Mouse (Mus musculus) limb, embryonic 14.5 days (tissue): ENCODE data around the gene Gif. TPM values are rescaled to one million over a fixed set of nuclear protein-coding genes. Genes with fewer than 3 reads are reported as not detected.

Source experiments
- ATAC-seq: fragments of 200-750 bp; cut with Nextera tagmentation; 2 replicates; pipeline ENCODE4 v1.8.0; 2017; ENCODE audit warnings: low read depth, moderate number of reproducible peaks, moderate TSS enrichment; ENCODE audit not compliant: low FRiP score
- DNase-seq: peaks from one replicate; pipeline ENCODE4 v3.0.0-alpha.2; 2015; ENCODE audit warnings: low spot score
- H3K27ac ChIP-seq: fragments of 300-500 bp; sonication (generic); replicated peaks from 2 replicates; pipeline ENCODE4 v1.5.1; 2014; ENCODE audit warnings: low read depth, mild to moderate bottlenecking, low read length, moderate library complexity, mixed read lengths
- H3K27me3 ChIP-seq: fragments of 300-500 bp; sonication (generic); 2 replicates; pipeline ENCODE4 v1.6.1; 2014; ENCODE audit warnings: low read length, mixed read lengths; ENCODE audit not compliant: control insufficient read depth, insufficient read depth
- H3K36me3 ChIP-seq: fragments of 300-500 bp; sonication (generic); 2 replicates; pipeline ENCODE4 v1.6.1; 2014; ENCODE audit warnings: mild to moderate bottlenecking, low read length, moderate library complexity, mixed read lengths; ENCODE audit not compliant: control insufficient read depth, insufficient read depth
- H3K4me1 ChIP-seq: fragments of 300-500 bp; sonication (generic); 2 replicates; pipeline ENCODE4 v1.6.1; 2014; ENCODE audit warnings: antibody characterized with exemption, low read length, mixed read lengths; ENCODE audit not compliant: control insufficient read depth, insufficient read depth
- H3K4me2 ChIP-seq: fragments of 300-500 bp; sonication (generic); replicated peaks from 2 replicates; pipeline ENCODE4 v1.6.1; 2014; ENCODE audit warnings: low read depth, mild to moderate bottlenecking, low read length, moderate library complexity; ENCODE audit not compliant: severe bottlenecking
- H3K4me3 ChIP-seq: fragments of 300-500 bp; sonication (generic); replicated peaks from 2 replicates; pipeline ENCODE4 v1.5.1; 2014; ENCODE audit warnings: low read length
- H3K9ac ChIP-seq: fragments of 300-500 bp; sonication (generic); 2 replicates; pipeline ENCODE4 v1.6.1; 2014; ENCODE audit warnings: mild to moderate bottlenecking, low read depth, low read length, moderate library complexity; ENCODE audit not compliant: severe bottlenecking
- H3K9me3 ChIP-seq: fragments of 300-500 bp; sonication (generic); 2 replicates; pipeline ENCODE4 v1.6.1; 2016; ENCODE audit warnings: low read length; ENCODE audit not compliant: control insufficient read depth
- POLR2A ChIP-seq: fragments of 200-500 bp; IDR thresholded peaks from 2 replicates; pipeline ENCODE4 v1.8.0; 2012; ENCODE audit warnings: inconsistent platforms, mild to moderate bottlenecking, moderate library complexity, borderline replicate concordance; ENCODE audit not compliant: insufficient read depth, insufficient read length; ENCODE audit errors: extremely low read depth
- WGBS: fragments of 180-500 bp; shearing (Covaris S2); extraction: QIAGEN DNeasy Blood & Tissue Kit; methylation state at CpG from one replicate; pipeline ENCODE4 v1.1.7; 2014; 5-methylcytosine and 5-hydroxymethylcytosine counted together
- polyA plus RNA-seq, 2 experiments: library from polyadenylated mRNA; depleted of rRNA in 1 of 2; stranded (reverse) in 1 of 2; unstranded in 1 of 2; fragments of >200 nt; fragmentation: Nextera tagmentation in 1 of 2; extraction: Ambion mirVana in 1 of 2; gene quantifications; 2 replicates each; pipeline versions ENCODE4 v1.2.1 to v1.2.3; 2012 to 2014

The Gif gene
- polyA plus RNA-seq, 2 experiments = not detected

DNA sequence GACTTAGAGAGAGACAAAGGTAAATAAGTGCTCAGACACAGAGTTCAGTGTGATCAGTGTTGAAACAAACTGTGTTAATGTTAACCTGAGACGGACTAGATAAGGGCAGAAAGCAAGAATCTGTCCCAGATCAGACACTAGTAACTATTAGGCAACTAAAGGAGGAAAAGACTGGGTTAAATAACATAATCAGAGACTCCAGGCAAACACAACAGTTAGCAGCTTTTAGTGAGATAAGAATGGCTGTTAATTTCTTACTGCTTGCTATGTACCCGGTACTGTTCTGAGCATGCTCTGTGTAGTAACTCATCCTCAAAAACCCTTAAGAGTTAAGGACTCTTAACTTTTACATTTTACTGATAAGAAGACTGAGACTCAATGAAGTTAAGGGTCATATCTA is 21.4 kb upstream of the Gif start:
- Histone ChIP-seq H3K9me3 (no peaks in the 10 kb centered on the region), H3K4me2 (no peak overlapping the region), H3K27me3 (no peaks in the 10 kb centered on the region), H3K9ac (no peak overlapping the region), H3K36me3 (no peaks in the 10 kb centered on the region), H3K27ac (no peak overlapping the region), H3K4me1 (no peaks in the 10 kb centered on the region), H3K4me3 (no peak overlapping the region)
- DNase-seq (no peak), ATAC-seq (no peak)
- 83% methylated on average over 2 of the region's 2 CpGs for WGBS
- no peak for TF ChIP-seq POLR2A

DNA sequence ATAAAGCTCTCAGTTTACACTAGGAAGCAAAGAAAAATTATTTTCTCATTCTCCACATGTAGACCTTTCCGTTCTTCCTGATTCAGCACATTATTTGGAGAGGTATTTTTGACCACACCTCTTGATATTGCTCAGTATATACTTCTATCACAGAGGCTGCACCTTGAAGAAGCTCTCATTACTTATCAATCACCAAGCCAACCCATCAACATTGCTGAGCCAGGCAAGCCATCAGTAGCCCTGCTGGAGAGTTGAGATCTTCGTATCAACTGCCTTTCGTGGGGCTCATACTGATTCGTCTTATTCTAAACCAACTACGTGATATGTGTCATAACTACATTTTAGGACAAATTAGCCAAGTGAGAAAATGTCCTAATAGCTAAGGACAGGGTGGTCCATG is 20.1 kb upstream of the Gif start:
- WGBS = 89% methylated on average over 5 of the region's 5 CpGs
- Histone ChIP-seq H3K36me3 (no peaks in the 10 kb centered on the region), H3K9ac (no peak overlapping the region), H3K4me2 (no peak overlapping the region), H3K4me1 (no peaks in the 10 kb centered on the region), H3K9me3 (no peaks in the 10 kb centered on the region), H3K27me3 (no peaks in the 10 kb centered on the region), H3K4me3 (no peak overlapping the region), H3K27ac (no peak overlapping the region)
- ATAC-seq (no peak), DNase-seq (no peak)
- TF ChIP-seq POLR2A = no peak

DNA sequence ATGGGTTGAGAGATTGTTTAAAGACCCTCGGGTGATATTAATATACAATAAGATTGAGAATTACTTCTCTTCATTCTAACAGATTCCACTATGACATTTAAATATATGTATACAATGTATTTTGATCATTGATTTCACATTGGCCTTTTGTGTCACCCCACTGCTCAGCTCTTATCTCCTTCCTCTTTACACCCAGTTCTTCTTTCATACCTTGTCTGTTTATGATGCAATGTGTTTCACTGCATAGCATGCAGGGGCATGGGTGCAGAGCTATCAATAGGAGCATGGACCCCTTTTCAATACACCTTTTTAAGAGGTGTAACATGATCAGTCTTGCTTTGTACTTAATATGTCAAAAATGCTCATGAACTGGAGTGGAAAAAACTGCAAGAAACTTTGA is 17.1 kb upstream of the Gif start:
- Histone ChIP-seq H3K4me1 (no peaks in the 10 kb centered on the region), H3K27ac (no peak overlapping the region), H3K9ac (no peak overlapping the region), H3K4me2 (no peak overlapping the region), H3K36me3 (no peaks in the 10 kb centered on the region), H3K9me3 (no peaks in the 10 kb centered on the region), H3K4me3 (no peak overlapping the region), H3K27me3 (no peaks in the 10 kb centered on the region)
- WGBS = 71% methylated on average over 1 of the region's 1 CpGs
- TF ChIP-seq POLR2A = no peak
- no peak for DNase-seq
- ATAC-seq = no peak

DNA sequence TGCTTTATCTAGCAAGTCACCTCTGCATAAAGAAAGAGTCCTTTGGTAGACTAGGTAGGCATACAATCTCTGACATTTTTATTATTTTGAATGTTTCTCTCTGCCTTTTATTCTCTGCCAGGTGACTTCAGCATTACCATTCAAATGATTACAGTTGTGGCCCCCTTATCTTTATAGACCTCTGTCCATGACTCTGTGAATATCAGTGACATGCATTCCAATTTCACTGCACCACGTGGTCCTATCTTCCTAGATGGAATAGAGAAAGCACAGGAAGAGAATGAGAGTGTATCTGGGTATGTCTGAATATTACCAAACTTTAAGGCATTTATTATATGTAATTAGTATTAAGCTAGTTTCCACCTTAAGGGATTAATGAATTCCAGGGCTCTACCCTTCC is 10.9 kb upstream of the Gif start:
- Histone ChIP-seq H3K27me3 (no peaks in the 10 kb centered on the region), H3K27ac (no peak overlapping the region), H3K4me1 (no peaks in the 10 kb centered on the region), H3K9ac (no peak overlapping the region), H3K4me2 (no peak overlapping the region), H3K36me3 (no peaks in the 10 kb centered on the region), H3K4me3 (no peak overlapping the region), H3K9me3 (no peaks in the 10 kb centered on the region)
- TF ChIP-seq POLR2A = no peak
- 46% methylated on average over 1 of the region's 1 CpGs for WGBS
- ATAC-seq (no peak), DNase-seq (no peak)

DNA sequence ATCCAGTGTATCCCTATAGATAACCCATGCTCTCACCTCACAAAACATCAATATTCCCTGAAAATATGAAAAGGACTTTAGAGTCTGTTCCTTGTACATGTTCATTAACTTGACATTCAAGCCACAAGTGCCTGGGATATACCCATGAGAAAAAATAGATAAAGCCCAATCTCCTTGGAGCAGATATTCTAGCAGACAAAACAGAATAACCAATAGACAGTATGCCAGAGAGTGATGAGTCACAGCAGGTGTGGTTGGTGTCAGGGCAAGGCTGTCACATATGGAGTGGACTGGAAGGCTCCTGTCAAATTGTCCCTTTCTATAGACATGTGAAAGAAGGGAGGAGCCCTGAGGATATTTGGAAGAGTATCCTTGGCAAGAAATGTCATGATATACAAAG is 1.7 kb upstream of the Gif start:
- Histone ChIP-seq H3K9me3 (no peaks in the 10 kb centered on the region), H3K27me3 (no peaks in the 10 kb centered on the region), H3K4me3 (no peak overlapping the region), H3K4me1 (no peaks in the 10 kb centered on the region), H3K4me2 (no peak overlapping the region), H3K36me3 (no peaks in the 10 kb centered on the region), H3K27ac (no peak overlapping the region), H3K9ac (no peak overlapping the region)
- DNase-seq (no peak), ATAC-seq (no peak)
- TF ChIP-seq POLR2A = no peak

DNA sequence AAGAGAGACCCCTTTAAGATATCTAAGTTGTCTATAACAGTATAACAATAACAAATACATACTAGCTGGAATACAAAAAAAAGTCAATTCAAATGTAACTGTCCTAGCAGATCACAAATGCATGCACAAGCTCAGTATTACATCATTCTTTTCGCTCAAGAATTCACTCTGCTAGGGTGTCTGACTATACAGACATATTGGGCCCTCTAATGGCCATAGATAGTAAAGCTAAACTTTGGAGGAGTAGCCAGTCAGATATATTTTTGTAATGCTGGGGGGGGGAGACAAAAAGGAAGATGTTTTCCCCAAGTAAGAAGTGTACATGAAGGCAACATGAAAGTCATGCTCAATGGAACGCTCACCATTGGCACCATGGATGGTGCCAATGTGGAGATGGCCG is 17.7 kb downstream of the Gif start:
- no peak overlapping the region for H3K4me2 ChIP-seq
- H3K36me3 ChIP-seq = no peaks in the 10 kb centered on the region
- H3K27ac ChIP-seq = no peak overlapping the region
- H3K27me3 ChIP-seq = no peaks in the 10 kb centered on the region
- H3K9me3 ChIP-seq = no peaks in the 10 kb centered on the region
- no peaks in the 10 kb centered on the region for H3K4me1 ChIP-seq
- H3K4me3 ChIP-seq = no peak overlapping the region
- no peak for TF ChIP-seq POLR2A
- 83% methylated on average over 3 of the region's 3 CpGs for WGBS
- no peak for DNase-seq
- ATAC-seq = no peak
- no peak overlapping the region for H3K9ac ChIP-seq
